Mouse (Mus musculus): ENCODE measurements around the gene Atg101.

- no peak for TF ChIP-seq CTCF (IDR thresholded peaks at IDR 0.05 in 2 of 3, conservative IDR thresholded peaks at IDR 0.05 in 1 of 3; ENCODE audit: control insufficient read depth in 1 of 3, insufficient read depth in 1 of 3, low read depth in 2 of 3, low read length in 3 of 3, poor library complexity in 1 of 3, severe bottlenecking in 1 of 3)
- TF ChIP-seq POLR2AphosphoS2 (IDR thresholded peaks at IDR 0.05; ENCODE audit: low read length), result no peak
- no peak for TF ChIP-seq ETS1 (IDR thresholded peaks at IDR 0.05; ENCODE audit: low read depth, low read length)
- no peak for TF ChIP-seq POLR2A (IDR thresholded peaks at IDR 0.05; ENCODE audit: control insufficient read depth in 1 of 2, insufficient read depth in 1 of 2, low read depth in 1 of 2, low read length in 2 of 2, poor library complexity in 1 of 2)
- no peak for TF ChIP-seq GATA1 (IDR thresholded peaks at IDR 0.05; ENCODE audit: low read depth, low read length)
- no peak for TF ChIP-seq POLR2AphosphoS5 (IDR thresholded peaks at IDR 0.05; ENCODE audit: borderline replicate concordance, low read depth, low read length)
- TF ChIP-seq MAFK (IDR thresholded peaks at IDR 0.05; ENCODE audit: borderline replicate concordance, low read depth, low read length), result no peak
- no peak for TF ChIP-seq TAL1 (IDR thresholded peaks at IDR 0.05; ENCODE audit: low read length)
- no peak; a peak in 1 of 4 replicates for TF ChIP-seq EP300 (IDR thresholded peaks at IDR 0.05; ENCODE audit: low read depth in 1 of 2, low read length in 2 of 2)
- TF ChIP-seq KAT2A (conservative IDR thresholded peaks at IDR 0.05; ENCODE audit: low read depth, low read length), result no peak
- no peak for TF ChIP-seq USF1 (IDR thresholded peaks at IDR 0.05; ENCODE audit: low read depth, low read length)
Observed at GRCm38 (mm10) chr15:101320010-101320617, 36.0 kb downstream of the Atg101 start.

Measured in MEL (cell line).